Mouse (Mus musculus) right cerebral cortex, postnatal 10 days (tissue): ENCODE results near the gene Zyg11a.
"Not testable (repeated sequence)": the region's sequence is repeated elsewhere in the genome, so short reads cannot be mapped to it uniquely, and the experiment has no call there.

Experiments used
- DNase-seq, 2 experiments: peaks; one replicate each; pipeline ENCODE4 v3.0.0; 2021; ENCODE audit warnings: low spot score in 2 of 2

Gene Zyg11a

DNA sequence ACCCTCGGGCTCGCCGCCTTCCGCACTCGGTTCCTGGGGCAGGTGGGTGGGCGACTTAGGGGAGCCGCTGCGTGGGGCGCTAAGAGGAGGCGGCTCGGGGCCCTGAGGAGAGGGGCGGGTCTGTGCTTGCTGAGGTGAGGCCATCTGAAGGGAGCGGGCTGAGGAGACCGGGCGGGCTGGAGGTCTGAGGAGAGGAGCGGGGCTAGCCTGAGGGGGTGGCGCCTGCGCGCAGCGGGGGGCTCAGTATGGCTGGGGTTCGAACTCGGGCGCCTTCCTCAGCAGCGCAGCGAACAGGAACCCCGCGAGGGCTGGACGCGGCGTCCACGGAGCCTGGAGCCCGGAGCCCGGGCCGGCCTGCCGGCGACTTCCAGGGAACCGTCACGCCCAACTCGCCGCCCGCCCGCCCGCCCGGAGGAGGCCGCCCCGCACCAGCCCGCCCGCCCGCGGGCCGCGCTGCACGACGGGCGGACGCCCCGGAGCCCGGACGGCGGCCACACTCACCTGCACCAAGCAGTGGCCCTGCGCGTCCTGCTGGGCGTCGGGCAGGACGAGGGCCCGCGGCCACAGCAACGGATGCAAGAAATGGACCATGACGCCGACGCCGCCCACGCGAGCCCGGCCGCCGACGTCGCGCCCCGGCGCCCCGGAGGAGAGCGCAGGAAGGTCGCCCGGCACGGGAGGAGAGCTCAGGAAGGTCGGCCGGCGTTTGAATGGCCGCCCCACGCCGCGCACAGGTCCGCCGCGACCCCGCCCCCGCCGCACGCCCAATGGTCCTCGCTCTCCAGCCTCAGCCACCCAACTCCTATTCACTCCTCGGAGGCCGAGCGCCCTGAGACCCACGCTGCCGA, at the start of gene Zyg11a:
TSS of gene Zyg11a (minus strand) at position 717 of the 848 bp plus-strand sequence.
- DNase-seq: no peak

DNA sequence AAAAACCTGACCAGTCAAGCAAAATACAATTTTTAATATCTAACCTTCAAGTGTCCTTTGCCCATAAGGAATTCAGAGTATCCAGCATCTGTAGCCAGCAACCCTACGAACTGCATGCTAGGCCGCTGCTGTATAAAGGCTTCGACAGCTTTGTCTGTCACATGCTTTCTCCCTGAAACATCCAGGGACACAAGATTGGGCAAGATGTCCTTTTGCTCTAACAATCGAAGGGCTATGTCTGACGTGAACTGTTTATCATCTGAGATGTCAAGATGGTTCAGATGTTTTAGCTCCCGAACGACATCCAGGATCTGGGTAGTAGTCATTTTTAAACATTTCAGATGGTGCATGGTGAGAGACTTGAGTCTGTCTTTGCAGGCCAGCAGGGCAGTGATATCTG, 47.9 kb upstream of the Zyg11a start:
- no peak for DNase-seq

- DNase-seq: no peak
Measured at GRCm38 (mm10) chr4:108253317-108253716, 35.5 kb upstream of the Zyg11a start.

DNA sequence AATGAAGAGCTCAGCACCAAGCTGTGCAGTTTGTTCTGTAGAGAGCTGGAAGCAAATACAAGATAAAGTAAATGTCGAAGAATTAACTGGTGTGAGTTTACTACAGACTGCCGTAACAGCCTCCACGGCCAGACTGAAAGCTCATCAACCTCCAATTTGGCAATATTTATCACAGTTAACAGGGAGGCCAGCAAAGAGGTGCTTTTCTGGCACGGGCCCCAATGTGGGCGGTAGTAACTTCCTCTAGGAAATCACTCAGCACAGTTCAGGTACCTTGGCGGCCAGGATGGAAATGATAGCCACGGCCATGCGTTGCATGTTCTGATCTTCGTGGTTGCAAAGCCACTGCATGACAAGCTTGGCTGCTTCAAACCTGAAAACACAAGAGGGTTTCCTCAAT, 32.7 kb upstream of the Zyg11a start:
- DNase-seq: peak in 1 of 2 experiments; percentile 26

DNA sequence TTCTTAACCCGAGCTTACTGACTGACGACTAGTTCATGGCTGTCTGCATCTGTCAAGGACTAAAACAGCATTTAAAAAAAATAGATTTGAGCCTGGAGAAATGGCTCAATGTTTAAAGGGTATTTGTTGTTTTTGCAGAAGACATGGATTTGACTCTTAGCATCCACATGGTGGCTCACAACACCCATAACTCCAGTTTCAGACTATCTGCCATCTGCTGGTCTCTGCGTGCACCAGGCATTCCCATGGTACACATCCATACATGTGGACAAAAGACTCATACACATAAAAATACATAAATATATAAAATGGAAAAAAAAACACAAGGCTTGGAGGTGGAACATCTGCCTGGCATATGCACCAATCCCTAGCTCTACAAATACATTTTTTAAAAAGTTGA, 31.5 kb upstream of the Zyg11a start:
- no peak for DNase-seq

GRCm38 (mm10) chr4:108233654-108234053, 15.8 kb upstream of the Zyg11a start:
- no peak for DNase-seq

DNA sequence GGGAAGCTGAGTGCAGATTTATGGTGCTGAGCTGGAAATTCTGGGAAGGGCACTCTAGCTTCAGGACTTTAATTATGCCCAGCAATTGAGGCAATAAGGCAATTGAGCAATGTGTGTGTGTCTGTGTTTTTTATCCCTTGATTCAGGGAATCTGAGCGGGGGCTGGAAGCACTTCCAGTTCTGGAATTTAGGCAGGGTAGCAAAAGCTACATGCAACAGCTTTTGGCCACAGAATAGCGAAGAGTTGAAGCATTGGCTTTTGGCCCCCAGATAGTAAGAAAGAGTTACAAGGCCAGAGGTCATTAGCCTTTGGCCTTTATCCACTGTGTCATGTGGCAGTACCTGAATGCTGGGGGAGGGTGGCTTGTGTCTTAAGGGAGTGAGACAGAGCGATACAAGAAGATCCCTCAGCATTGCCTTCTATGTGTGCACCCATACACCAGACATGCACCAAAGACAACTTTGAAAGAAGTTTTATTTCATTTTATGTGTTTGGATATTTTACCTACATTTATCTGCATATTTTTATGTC, 7.6 kb upstream of the Zyg11a start:
- no peak for DNase-seq

- no peak for DNase-seq
Measured at GRCm38 (mm10) chr4:108222507-108222906, 4.7 kb upstream of the Zyg11a start.

DNA sequence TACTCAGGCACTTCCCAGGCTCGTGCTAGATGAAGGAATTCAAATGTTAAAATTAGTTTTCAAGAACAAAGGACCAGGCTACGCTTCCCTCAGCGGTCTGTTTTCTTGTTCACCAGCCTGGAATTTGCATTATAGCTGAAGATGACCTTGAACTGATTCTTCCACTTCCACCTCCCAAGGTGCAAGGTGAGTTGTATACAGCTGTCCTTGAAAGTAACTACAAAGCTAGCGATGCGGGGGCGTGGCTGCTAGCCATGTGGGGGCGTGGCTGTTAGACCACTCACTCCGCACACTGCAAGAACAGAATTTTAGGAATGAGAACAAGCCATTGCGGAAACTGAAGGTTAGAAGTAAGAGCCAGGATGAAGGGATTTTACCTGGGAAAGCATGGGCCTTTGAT, 1.2 kb upstream of the Zyg11a start:
- DNase-seq: no peak

- no peak for DNase-seq
Measured at GRCm38 (mm10) chr4:108213023-108213422, 4.8 kb downstream of the Zyg11a start.

- DNase-seq: no peak
Measured at GRCm38 (mm10) chr4:108204629-108205028, 13.2 kb downstream of the Zyg11a start.

GRCm38 (mm10) chr4:108199236-108199635, 18.6 kb downstream of the Zyg11a start:
- DNase-seq: no peak

GRCm38 (mm10) chr4:108196277-108196855, 21.5 kb downstream of the Zyg11a start:
- DNase-seq: no peak

DNA sequence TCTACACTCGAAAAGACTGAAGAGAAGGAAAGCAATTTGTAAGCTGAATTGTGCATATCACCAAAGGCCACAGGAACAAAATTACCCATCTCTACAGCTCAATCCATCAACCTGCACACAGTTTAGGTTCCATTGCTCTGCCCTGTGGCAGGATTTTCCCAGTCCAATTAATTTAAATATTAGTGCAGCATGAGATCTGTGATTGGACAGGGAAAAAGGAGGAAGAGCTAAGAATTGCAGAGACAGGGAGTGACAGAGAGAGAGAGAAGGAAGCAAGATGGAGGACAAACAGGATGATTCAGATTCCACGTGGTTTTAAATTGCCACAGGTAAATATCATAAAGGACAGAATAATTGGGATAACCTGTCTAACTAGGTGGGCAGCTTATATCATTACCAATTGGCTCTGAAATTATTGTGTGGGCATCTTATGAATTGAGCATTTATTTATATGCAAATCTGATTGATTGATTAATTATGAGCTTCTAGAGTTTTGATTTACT, 25.0 kb downstream of the Zyg11a start:
- no peak for DNase-seq

GRCm38 (mm10) chr4:108182278-108182677, 35.6 kb downstream of the Zyg11a start:
- DNase-seq: no peak

GRCm38 (mm10) chr4:108168056-108168455, 49.8 kb downstream of the Zyg11a start:
- DNase-seq: no peak

DNA sequence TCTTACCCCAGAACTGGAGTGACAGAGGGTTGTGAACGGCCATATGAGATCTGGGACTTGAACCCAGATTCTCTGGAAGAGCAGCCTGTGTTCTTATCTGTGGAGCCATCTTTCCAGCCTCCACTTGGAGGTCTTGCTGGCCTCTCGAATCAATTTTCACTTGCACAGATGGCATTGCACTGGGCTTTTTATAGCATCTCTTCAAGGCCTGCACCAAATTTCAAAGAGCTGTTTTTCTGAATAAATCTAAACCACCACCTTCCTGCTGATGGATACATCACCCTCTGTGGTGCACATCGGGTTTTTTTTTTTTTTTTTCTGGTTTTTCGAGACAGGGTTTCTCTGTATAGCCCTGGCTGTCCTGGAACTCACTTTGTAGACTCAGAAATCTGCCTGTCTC, 51.0 kb downstream of the Zyg11a start:
- no peak for DNase-seq

DNA sequence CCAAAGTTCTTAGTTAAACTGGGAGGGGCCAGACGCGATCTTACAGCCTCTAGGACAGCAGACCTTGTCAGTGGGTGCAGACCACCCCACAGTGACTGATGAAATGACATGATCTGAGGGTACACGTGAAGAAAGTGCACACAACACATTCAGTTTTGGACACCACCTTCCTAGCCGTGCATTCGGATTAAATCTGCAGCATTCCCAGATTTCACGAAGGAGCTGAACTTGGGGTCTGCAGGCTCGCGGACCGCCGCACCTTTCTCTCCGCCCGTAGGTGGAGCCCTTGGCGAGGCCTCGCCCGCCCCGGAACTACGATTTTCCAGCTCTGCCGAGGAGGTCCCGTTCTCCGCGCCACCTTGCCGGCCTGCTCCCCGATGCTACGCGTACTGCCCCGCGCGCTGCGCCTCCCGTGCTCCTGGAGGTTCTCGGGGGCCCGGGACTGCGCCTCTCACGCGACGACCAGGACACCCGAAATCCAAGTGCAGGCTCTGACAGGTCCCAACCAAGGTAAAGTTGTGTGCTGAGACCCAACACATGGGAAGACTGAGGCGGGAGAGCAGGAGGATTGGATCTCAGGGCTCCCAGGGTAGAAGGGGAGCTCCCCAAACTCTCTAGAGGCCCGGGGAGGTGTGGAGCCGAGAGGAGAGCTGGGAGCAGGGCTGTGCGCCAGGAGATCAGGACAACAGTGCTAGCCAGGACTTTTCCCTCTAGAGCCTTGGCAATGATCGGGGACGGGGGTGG, 52.5 kb downstream of the Zyg11a start, which contains the start of gene Echdc2:
TSS of gene Echdc2 (plus strand) at position 286 of the 744 bp plus-strand sequence.
- peak; percentile 32 to 41 for DNase-seq

DNA sequence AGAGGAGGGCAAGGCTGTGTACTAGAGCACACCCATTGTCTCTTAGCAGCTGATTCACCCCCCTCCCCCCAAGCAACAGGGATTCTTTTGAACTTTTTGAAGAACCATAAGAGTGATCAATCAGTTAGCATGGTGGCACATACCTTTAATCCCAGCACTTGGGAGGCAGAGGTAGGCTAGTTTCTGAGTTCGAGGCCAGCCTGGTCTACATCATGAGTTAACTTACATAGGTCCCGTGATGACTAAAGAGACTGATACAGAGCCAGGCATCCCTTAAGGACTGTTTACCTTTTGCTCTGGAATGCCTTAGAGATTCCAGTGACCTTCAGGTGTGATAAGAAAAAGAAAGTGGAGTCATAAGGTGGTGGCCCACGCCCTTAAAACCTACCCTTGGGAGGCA, 54.6 kb downstream of the Zyg11a start:
- no peak for DNase-seq

- DNase-seq: no peak
Measured at GRCm38 (mm10) chr4:108161936-108162335, 55.9 kb downstream of the Zyg11a start.

DNA sequence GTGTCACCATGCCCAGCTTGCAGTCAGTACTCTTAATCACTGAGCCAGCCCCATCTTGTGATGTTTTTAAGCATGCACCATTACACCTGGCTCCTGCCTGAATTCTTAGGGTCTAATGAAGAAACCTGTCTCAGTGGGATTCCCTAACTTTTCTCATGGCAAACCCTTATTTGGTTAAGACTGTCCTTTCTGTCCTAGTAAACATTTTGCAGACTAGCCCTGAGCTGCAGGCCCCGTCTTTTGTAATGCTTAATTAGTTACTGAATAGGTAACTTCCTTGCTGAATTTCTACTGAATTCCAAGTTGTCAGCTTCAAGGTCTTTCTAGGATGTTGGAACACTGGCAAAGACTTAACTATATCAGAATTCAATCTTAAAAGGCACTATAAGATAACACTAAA, 62.7 kb downstream of the Zyg11a start:
- DNase-seq: not testable (repeated sequence)

GRCm38 (mm10) chr4:108145554-108145953, 72.3 kb downstream of the Zyg11a start:
- not testable (repeated sequence) for DNase-seq
